Mouse (Mus musculus) frontal cortex, adult 2 months (tissue): ENCODE data around the gene Wdr25. TPM values are rescaled to one million over a fixed set of nuclear protein-coding genes. Genes with fewer than 3 reads are reported as not detected.
A peak's percentile ranks its signal among the peaks of the same experiment; 100 is the strongest.

Experiments
- DNase-seq, 2 experiments: peaks; one replicate each; pipeline ENCODE4 v3.0.0; 2022; ENCODE audit warnings: low spot score in 1 of 2; ENCODE audit errors: extremely low spot score in 1 of 2
- polyA plus RNA-seq: library from polyadenylated mRNA; depleted of rRNA; stranded (reverse); fragments of >200 nt; gene quantifications from 2 replicates; pipeline ENCODE4 v1.2.3, GENCODE M21; 2012

Wdr25 gene
- polyA plus RNA-seq, 1 experiment = 20.0 TPM

- DNase-seq = no peak
These were observed 38.1 kb downstream of the Wdr25 start for GRCm38 (mm10) chr12:108931341-108932053.

GRCm38 (mm10) chr12:108932113-108932512, 38.7 kb downstream of the Wdr25 start:
- no peak for DNase-seq

DNA sequence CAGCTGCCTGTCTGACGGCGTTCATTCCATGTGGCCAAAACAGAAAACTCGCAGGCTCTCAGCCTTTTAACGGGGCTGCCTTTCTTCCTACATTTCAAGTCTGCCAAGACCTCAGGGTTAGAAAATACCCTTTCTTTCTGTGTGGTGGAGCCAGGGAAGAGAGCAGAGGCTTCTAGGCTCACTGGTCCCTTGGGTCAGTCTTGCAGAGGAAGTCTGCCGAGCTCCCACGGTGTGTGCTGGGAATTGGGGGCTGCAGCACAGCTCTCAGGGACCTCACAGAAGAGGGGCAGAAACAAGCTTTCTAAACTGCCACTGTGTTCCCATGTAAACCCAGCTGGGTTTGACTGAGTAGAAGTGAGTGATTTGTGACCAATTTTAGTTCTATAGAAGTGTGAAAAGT, 40.8 kb downstream of the Wdr25 start:
- no peak for DNase-seq

DNA sequence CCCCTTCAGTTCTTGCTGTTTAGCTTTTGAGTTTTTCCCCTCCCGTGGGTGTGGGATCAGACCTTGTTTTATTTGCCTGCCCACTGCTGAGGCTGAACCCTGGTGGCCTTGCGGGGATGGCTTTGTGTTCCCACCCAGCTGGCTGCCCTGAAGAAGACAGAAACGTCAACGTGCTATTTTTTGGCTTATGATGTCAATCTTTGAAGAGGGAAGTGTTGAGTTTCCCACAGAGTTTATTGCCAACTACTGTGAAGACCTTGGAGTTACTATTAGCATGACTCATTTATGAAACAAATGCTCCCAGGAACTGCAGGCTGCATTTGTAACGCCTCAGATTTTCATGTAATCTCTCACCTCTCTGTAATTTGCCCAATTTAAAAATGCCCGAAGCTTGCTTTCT, 43.4 kb downstream of the Wdr25 start:
- no peak for DNase-seq

GRCm38 (mm10) chr12:108937506-108937905, 44.1 kb downstream of the Wdr25 start:
- no peak for DNase-seq

GRCm38 (mm10) chr12:108938844-108939243, 45.4 kb downstream of the Wdr25 start:
- no peak for DNase-seq

DNA sequence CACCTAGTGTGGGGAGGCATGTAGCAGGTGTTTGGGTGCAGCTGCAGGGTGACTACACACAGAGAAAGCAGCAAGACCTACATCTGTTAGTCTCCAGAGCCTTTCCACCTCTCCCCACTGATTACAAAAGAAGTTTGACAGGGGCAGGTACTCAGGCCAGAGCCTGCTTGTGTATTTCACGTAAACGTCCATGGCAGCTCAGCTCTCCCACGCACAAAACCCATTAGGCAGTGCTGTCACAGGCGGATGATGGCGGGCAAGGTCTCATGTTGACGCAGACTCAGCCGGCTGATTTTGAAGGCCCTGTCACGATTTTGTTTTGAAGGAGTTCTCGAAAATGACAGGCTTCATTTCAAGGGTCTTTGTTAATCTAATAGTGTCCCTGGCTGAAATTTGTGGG, 45.9 kb downstream of the Wdr25 start:
- DNase-seq = no peak

- no peak for DNase-seq
These were observed 46.8 kb downstream of the Wdr25 start for GRCm38 (mm10) chr12:108940255-108940654.

GRCm38 (mm10) chr12:108941282-108941681, 47.9 kb downstream of the Wdr25 start:
- DNase-seq = no peak

GRCm38 (mm10) chr12:108942203-108942923, 48.9 kb downstream of the Wdr25 start:
- peak in 1 of 2 experiments; percentile 68 for DNase-seq

DNA sequence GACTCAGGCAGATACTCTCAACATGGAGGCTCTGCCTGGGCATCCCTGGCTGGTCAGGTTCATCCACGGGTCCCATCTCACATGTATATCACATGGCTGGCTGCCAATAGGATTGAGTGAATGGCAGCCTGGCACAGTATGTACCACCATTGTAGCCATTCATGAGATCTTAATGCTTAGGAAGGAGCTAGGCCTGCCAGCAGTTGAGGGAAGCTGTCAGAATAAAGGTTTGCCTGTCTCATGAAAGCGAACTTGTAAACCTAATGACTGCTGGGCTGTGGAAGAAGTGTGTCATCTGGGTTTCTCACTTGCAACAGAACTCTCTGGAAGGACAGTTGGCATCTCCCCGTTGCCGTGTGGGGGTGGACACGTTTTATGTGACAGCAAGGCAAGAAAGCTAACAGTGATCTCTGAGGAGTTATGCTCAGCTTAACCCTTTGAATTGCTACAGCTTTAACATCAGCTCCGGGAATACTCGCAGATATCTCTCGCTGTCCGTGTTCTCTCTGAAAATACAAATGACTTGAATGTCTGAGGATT, 59.6 kb downstream of the Wdr25 start:
- peak; percentile 35 to 62 for DNase-seq

- DNase-seq = peak in 1 of 2 experiments; percentile 39
These were observed 60.4 kb downstream of the Wdr25 start for GRCm38 (mm10) chr12:108953838-108954237.

DNA sequence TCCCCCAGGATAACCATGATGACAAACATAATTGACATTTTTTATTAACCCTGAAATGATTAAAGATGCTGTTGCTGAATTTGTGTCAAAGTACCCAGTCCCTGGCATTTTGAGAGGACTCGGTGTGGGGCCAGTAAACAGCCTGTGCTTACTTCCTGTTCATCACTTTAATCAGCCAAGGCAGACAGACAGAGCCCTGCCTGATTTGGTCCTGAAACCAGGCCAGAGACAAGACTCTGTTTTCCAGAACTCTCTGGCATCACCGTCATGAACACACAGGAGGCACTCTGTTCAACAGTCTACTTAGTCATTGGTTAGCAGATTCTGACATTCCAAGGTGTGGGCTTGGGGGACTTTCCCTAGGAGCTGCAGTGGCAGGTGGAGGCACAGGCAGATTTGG, 61.0 kb downstream of the Wdr25 start:
- DNase-seq = no peak

GRCm38 (mm10) chr12:108958483-108958882, 65.1 kb downstream of the Wdr25 start:
- no peak for DNase-seq

GRCm38 (mm10) chr12:108958991-108959638, 65.7 kb downstream of the Wdr25 start:
- DNase-seq = peak in 1 of 2 experiments; percentile 17

DNA sequence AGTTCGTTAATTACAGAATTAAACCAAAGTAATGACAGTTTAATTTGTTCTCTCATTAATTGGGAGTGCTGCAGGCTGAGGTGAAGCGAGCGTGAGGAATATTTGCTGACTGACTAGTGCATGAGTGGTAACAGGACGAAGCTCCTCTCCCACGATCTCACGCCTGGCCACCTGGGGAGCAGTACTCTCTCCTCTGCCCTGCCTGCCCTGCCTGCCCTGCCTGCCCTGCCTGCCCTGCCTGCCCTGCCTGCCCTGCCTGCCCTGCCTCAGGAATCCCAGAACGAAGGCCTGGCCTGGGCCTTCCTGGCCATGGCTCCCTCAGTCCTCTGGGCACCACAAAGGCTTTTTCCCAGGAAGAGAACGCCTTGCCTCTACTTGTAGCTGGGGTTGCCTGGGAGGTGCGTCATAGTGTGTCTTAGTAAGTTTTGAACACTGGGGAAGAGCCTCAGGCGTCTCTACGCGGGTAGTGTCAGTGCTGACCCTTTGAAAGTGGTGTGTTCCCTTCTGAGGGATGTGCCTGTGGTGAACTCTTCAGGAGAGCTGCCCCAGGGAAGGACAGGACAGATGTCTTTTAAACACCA, 66.3 kb downstream of the Wdr25 start:
- no peak for DNase-seq

- DNase-seq = peak in 1 of 2 experiments; percentile 54
These were observed 66.8 kb downstream of the Wdr25 start for GRCm38 (mm10) chr12:108960225-108960624.

DNA sequence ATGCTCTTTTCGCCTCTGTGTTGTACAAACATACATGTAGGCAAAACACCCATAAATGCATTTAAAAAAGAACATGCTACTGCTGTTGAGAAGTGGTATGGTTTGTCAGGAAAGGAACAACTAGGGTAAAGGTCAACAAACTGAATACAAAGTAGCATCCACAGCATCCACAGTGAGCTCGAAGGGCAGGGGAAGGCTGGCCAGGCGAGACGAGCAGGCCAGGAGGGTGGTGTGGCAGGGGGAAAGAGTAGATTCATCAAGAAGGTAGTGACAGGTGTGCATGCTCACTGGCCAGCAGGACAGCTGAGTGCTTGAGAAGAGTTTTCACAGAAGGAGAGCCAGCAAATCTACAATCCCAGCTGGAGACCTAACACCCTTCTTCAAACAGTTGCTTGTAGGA, 74.2 kb downstream of the Wdr25 start:
- no peak for DNase-seq

DNA sequence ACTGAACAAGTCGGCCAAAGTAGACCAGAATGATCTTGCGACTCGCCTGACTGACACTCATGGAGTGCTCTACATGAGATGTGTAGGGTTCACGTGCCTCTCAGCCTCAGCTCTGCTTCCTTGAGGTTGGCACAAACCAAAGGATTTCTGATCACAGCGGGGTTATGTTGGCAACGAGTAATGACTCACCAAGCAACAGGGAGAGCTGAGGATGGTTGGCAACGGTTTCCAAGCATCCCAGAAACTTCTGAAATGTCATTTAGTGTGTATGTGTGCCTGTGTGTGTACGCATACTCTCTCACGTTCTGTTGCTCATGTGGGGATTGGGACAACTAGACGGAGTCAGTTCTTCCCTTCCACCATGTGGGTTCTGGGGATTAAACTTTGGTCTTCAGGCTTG, 74.6 kb downstream of the Wdr25 start:
- peak; percentile 49 to 65 for DNase-seq

DNA sequence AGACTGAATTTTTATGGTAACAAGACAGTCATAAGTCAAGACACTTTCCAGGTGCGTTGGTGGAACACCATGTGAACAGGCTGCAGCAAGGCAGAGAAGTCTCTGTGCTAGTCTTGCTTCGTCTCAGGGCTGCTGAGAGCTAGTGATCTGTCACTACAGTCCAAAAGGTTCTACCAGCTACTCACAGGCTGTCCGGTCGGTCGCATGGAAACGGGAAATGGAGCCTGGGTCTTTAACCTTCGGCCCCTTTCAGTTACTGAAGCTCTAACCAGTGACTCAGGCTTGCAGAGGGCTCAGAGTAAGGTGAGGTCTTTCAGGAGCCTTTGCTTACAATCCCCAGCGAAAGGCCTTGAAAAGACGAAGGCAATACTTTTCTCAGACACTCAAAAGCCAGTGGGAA, 78.0 kb downstream of the Wdr25 start:
- no peak for DNase-seq

DNA sequence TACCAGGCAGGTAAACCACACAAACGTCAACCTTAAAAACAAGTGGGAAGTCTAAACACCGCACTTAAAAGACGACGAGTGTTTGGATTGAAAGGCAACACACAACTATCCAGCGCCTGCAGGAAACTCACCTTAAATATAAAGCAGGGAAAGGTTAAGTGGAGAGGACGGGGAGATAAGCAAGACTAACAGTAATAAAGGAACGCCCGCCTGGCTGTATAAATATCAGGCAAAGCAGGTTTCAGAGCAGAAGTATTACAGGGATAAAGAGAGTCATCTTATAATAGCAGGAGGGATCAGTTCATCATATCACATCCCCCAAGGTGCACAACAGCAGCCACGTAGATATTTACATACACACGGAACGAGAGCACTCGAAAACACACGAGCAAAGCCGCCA, 78.8 kb downstream of the Wdr25 start:
- no peak for DNase-seq
